Mouse (Mus musculus): ENCODE measurements around the gene Cyp11a1.

- TF ChIP-seq POLR2A (IDR thresholded peaks at IDR 0.05; ENCODE audit: borderline replicate concordance, control insufficient read depth, low read depth, low read length), result no peak
- TF ChIP-seq CTCF (IDR thresholded peaks at IDR 0.05; ENCODE audit: control insufficient read depth, insufficient read depth, low read length), result no peak
Observed at GRCm38 (mm10) chr9:58028841-58029240, 22.6 kb downstream of the Cyp11a1 start.
